8 mouse cellular contexts compared by ENCODE assay signal in genomic region chr6:38353181-38353580, GRCm38 (mm10). TPM values are rescaled to one million over a fixed set of nuclear protein-coding genes. Genes with fewer than 3 reads are reported as not detected.
A peak's percentile ranks its signal among the peaks of the same experiment; 100 is the strongest.
DNase-seq lines count a peak whose midpoint lies in the region; ATAC-seq and TF ChIP-seq lines count a peak whose summit lies in the region.
"Had no signal": no experiment of that assay in that cellular context is flagged by ENCODE, and none has a peak within 500 bp of the region (broad histone marks: within the 10 kb centered on the region; RNA-seq: fewer than 3 reads in every experiment).

No protein-coding gene starts in this region.

- no peak for TF ChIP-seq POLR2A in myocyte (IDR thresholded peaks at IDR 0.05; ENCODE audit: insufficient read length, low read depth)

- H3K27me3 ChIP-seq in lung, embryonic 15.5 days: peaks cover 60% of the 10 kb centered on the region
- peaks cover 41% of the 10 kb centered on the region for H3K27me3 ChIP-seq in embryonic facial prominence, embryonic 11.5 days (ENCODE audit: control insufficient read depth, insufficient read depth, low read length)
- peaks cover 25% of the 10 kb centered on the region for H3K27me3 ChIP-seq in hindbrain, postnatal 0 days (ENCODE audit: insufficient read depth, low read length)
- no peaks in the 10 kb centered on the region for H3K27me3 ChIP-seq in myocyte (ENCODE audit: control insufficient read depth, insufficient read depth, insufficient read length)

- H3K79me2 ChIP-seq in myocyte (ENCODE audit: control insufficient read depth, insufficient read depth): peaks cover 57% of the 10 kb centered on the region

- H3K27ac ChIP-seq in lung, embryonic 15.5 days: no peak overlapping the region
- no peak overlapping the region for H3K27ac ChIP-seq in embryonic facial prominence, embryonic 11.5 days (replicated peaks; ENCODE audit: low read depth, low read length)
- H3K27ac ChIP-seq in hindbrain, postnatal 0 days: no peak overlapping the region

- no peaks in the 10 kb centered on the region for H3K9me3 ChIP-seq in lung, embryonic 15.5 days
- H3K9me3 ChIP-seq in embryonic facial prominence, embryonic 11.5 days (replicated peaks; ENCODE audit: control insufficient read depth, low read length): no peaks in the 10 kb centered on the region
- no peaks in the 10 kb centered on the region for H3K9me3 ChIP-seq in hindbrain, postnatal 0 days (ENCODE audit: low read length)

- DNase-seq in lung, postnatal 25 days (ENCODE audit: low spot score): no peak
- no peak for DNase-seq in embryonic facial prominence, embryonic 11.5 days (ENCODE audit: low spot score)
- no peak for DNase-seq in hindbrain, postnatal 0 days (ENCODE audit: low spot score)
- no peak for DNase-seq in cerebellum, adult 9-11 months
- DNase-seq in cerebellum, postnatal 14 days: no peak

- H3K4me2 ChIP-seq in lung, embryonic 15.5 days: peak overlapping the region; percentile 76
- H3K4me2 ChIP-seq in embryonic facial prominence, embryonic 11.5 days (ENCODE audit: low read depth, low read length): no peak overlapping the region
- peak overlapping the region; percentile 57 for H3K4me2 ChIP-seq in hindbrain, postnatal 0 days (ENCODE audit: low read depth, low read length)
- H3K4me2 ChIP-seq in myocyte (ENCODE audit: low read depth): peak overlapping the region; percentile 79

- 10% methylated on average over 13 of the region's 13 CpGs for WGBS in lung, embryonic 15.5 days
- WGBS in embryonic facial prominence, embryonic 11.5 days: 6% methylated on average over 13 of the region's 13 CpGs
- WGBS in hindbrain, postnatal 0 days: 9% methylated on average over 13 of the region's 13 CpGs

- no peak for ATAC-seq in lung, embryonic 15.5 days (ENCODE audit: borderline replicate concordance, extremely low read depth, low FRiP score, low TSS enrichment)
- no peak for ATAC-seq in embryonic facial prominence, embryonic 11.5 days (replicated peaks; ENCODE audit: insufficient number of reproducible peaks, low FRiP score, low TSS enrichment, low read depth)
- ATAC-seq in hindbrain, postnatal 0 days: no peak

- peak overlapping the region; percentile 59 for H3K4me3 ChIP-seq in lung, embryonic 15.5 days
- peak overlapping the region; percentile 11; the same call in 1 of the 2 replicates for H3K4me3 ChIP-seq in embryonic facial prominence, embryonic 11.5 days (ENCODE audit: low read depth, low read length)
- H3K4me3 ChIP-seq in hindbrain, postnatal 0 days (ENCODE audit: low read length): peak overlapping the region; percentile 51
- H3K4me3 ChIP-seq in myocyte: peak overlapping the region; percentile 100

- peak overlapping the region; percentile 86 for H3ac ChIP-seq in myocyte (ENCODE audit: control insufficient read depth, insufficient read length)

- no peak for TF ChIP-seq CTCF in hindbrain, postnatal 0 days (IDR thresholded peaks at IDR 0.05; ENCODE audit: low read depth)

- peak overlapping the region; percentile 49 for H3K9ac ChIP-seq in lung, embryonic 15.5 days
- H3K9ac ChIP-seq in embryonic facial prominence, embryonic 11.5 days (replicated peaks; ENCODE audit: low read length): no peak overlapping the region
- no peak overlapping the region for H3K9ac ChIP-seq in hindbrain, postnatal 0 days (replicated peaks; ENCODE audit: low read length)

- H3K36me3 ChIP-seq in lung, embryonic 15.5 days: no peaks in the 10 kb centered on the region
- no peaks in the 10 kb centered on the region for H3K36me3 ChIP-seq in embryonic facial prominence, embryonic 11.5 days (replicated peaks; ENCODE audit: control insufficient read depth, insufficient read depth, low read depth, low read length)
- H3K36me3 ChIP-seq in hindbrain, postnatal 0 days (ENCODE audit: insufficient read depth, low read length): no peaks in the 10 kb centered on the region
- H3K36me3 ChIP-seq in myocyte (ENCODE audit: control insufficient read depth, insufficient read depth): peaks cover 16% of the 10 kb centered on the region

- peaks cover 10% of the 10 kb centered on the region; the same call in 1 of the 2 replicates for H3K4me1 ChIP-seq in lung, embryonic 15.5 days
- H3K4me1 ChIP-seq in embryonic facial prominence, embryonic 11.5 days (ENCODE audit: control insufficient read depth, insufficient read depth, low read length): no peaks in the 10 kb centered on the region; the same call in 1 of the 2 replicates
- no peaks in the 10 kb centered on the region for H3K4me1 ChIP-seq in hindbrain, postnatal 0 days (ENCODE audit: insufficient read depth, low read length)

TF ChIP-seq in myocyte, 11 proteins besides CTCF, POLR2A, EP300 and RAD21:
- TF ChIP-seq TCF3 (IDR thresholded peaks at IDR 0.05; ENCODE audit: insufficient read length, low read depth) (no peak), USF1 (IDR thresholded peaks at IDR 0.05; ENCODE audit: low read depth) (no peak), REST (IDR thresholded peaks at IDR 0.05; ENCODE audit: insufficient read depth, insufficient read length) (no peak), SRF (IDR thresholded peaks at IDR 0.05; ENCODE audit: control insufficient read depth, insufficient read length, low read depth) (no peak), E2F4 (IDR thresholded peaks at IDR 0.05; ENCODE audit: insufficient read depth) (no peak), MYOD1 (IDR thresholded peaks at IDR 0.05; ENCODE audit: control insufficient read depth in 1 of 3, insufficient read length in 2 of 3, low read depth in 2 of 3) (no peak), CEBPB (IDR thresholded peaks at IDR 0.05; ENCODE audit: insufficient read depth, poor library complexity, severe bottlenecking) (no peak), POLR2AphosphoS2 (IDR thresholded peaks at IDR 0.05; ENCODE audit: insufficient read length, low read depth) (no peak), MAX (IDR thresholded peaks at IDR 0.05; ENCODE audit: low read depth) (no peak), TCF12 (IDR thresholded peaks at IDR 0.05; ENCODE audit: insufficient read depth, poor library complexity, severe bottlenecking) (no peak), MYOG (IDR thresholded peaks at IDR 0.05; ENCODE audit: control insufficient read depth in 1 of 3, insufficient read depth in 1 of 3, insufficient read length in 2 of 3, low read depth in 2 of 3) (no peak)

RNA-seq across cellular contexts. Expression of gene Zc3hav1, which starts 1.2 kb away (rescaled TPM):
- polyA plus RNA-seq in lung, embryonic 15.5 days (2015; fragmentation: Nextera tagmentation; extraction: Ambion mirVana): 7.5 and 7.8 TPM in 2 replicates
- 1.6 and 1.8 TPM in 2 replicates for polyA plus RNA-seq in embryonic facial prominence, embryonic 11.5 days (2014; fragmentation: Nextera tagmentation; extraction: Ambion mirVana)
- total RNA-seq in hindbrain, postnatal 0 days (2014; rRNA removed): 5.0 and 7.0 TPM in 2 replicates
- polyA plus RNA-seq in hindbrain, postnatal 0 days (2015; fragmentation: Nextera tagmentation; extraction: Ambion mirVana): 2.3 and 2.9 TPM in 2 replicates
- polyA plus RNA-seq in myocyte (2012; fragmentation: generic; extraction: Trizol): 45.0 TPM

RNA-seq across cellular contexts. Expression of gene Ttc26, which starts 28.1 kb away (rescaled TPM):
- 8.9 TPM in 2 replicates for polyA plus RNA-seq in lung, embryonic 15.5 days (2015; fragmentation: Nextera tagmentation; extraction: Ambion mirVana)
- polyA plus RNA-seq in embryonic facial prominence, embryonic 11.5 days (2014; fragmentation: Nextera tagmentation; extraction: Ambion mirVana): 10.4 and 11.8 TPM in 2 replicates
- total RNA-seq in hindbrain, postnatal 0 days (2014; rRNA removed): 4.6 and 5.0 TPM in 2 replicates
- polyA plus RNA-seq in hindbrain, postnatal 0 days (2015; fragmentation: Nextera tagmentation; extraction: Ambion mirVana): 2.5 and 2.9 TPM in 2 replicates
- polyA plus RNA-seq in myocyte (2012; fragmentation: generic; extraction: Trizol): 2.3 TPM
- total RNA-seq: neutrophil, adult 5-6 weeks had no signal

RNA-seq across cellular contexts. Expression of gene Zc3hav1l, which starts 54.1 kb away (rescaled TPM):
- polyA plus RNA-seq in lung, embryonic 15.5 days (2015; fragmentation: Nextera tagmentation; extraction: Ambion mirVana): 9.3 and 9.5 TPM in 2 replicates
- 16.3 and 19.4 TPM in 2 replicates for polyA plus RNA-seq in embryonic facial prominence, embryonic 11.5 days (2014; fragmentation: Nextera tagmentation; extraction: Ambion mirVana)
- total RNA-seq in hindbrain, postnatal 0 days (2014; rRNA removed): 6.1 and 7.9 TPM in 2 replicates
- polyA plus RNA-seq in hindbrain, postnatal 0 days (2015; fragmentation: Nextera tagmentation; extraction: Ambion mirVana): 2.7 and 2.9 TPM in 2 replicates
- polyA plus RNA-seq in myocyte (2012; fragmentation: generic; extraction: Trizol): 0.92 TPM

Comparison
In these comparisons a context has a peak if more than half of its experiments do, and no peak if none do; other contexts are left out.
1. H3K4me3 ChIP-seq: peak in every context shown above with its lines; median percentile 100 in myocyte; 59 in lung, embryonic 15.5 days; 51 in hindbrain, postnatal 0 days; 11 in embryonic facial prominence, embryonic 11.5 days.